Mouse (Mus musculus): ENCODE measurements around the gene Olfr288.

DNA sequence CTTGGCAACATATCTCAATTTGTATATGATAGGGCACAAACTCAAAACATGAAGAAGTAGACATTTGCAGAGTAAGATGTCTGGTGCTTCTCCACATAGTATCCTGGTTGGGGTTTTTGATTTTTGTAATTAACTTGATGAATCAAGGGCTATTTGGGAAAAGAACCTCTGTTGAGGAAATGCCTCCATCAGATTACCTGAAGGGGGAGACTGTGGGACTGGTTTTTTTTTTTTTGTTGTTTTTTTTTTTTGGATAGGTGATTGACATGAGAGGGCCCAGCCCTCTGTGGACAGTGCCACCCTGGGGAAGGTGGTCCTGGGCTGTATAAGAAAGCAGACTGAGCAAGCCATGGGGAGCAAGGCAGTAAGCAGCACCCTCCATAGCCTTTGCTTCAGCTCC is 27.0 kb upstream of the Olfr288 start:
- TF ChIP-seq CTCF (IDR thresholded peaks at IDR 0.05) (no peak), EP300 (IDR thresholded peaks at IDR 0.05; ENCODE audit: insufficient read depth, low read depth, low read length) (no peak)
